Mouse (Mus musculus) embryonic facial prominence, embryonic 12.5 days (tissue): ENCODE data around the gene Asgr1. TPM values are rescaled to one million over a fixed set of nuclear protein-coding genes. Genes with fewer than 3 reads are reported as not detected.

Experiments
- ATAC-seq: fragments of 200-750 bp; cut with Nextera tagmentation; 2 replicates; pipeline ENCODE4 v1.8.0; 2017; ENCODE audit not compliant: insufficient number of reproducible peaks, insufficient read depth, low FRiP score, low TSS enrichment
- H3K27ac ChIP-seq: fragments of 300-500 bp; sonication (generic); 2 replicates; pipeline ENCODE4 v1.5.1; 2016; ENCODE audit warnings: mild to moderate bottlenecking
- H3K27me3 ChIP-seq: fragments of 300-500 bp; sonication (generic); 2 replicates; pipeline ENCODE4 v1.6.1; 2016; ENCODE audit warnings: mild to moderate bottlenecking, moderate library complexity
- H3K36me3 ChIP-seq: fragments of 300-500 bp; sonication (generic); 2 replicates; pipeline ENCODE4 v1.6.1; 2016; ENCODE audit warnings: mild to moderate bottlenecking
- H3K4me1 ChIP-seq: fragments of 300-500 bp; sonication (generic); 2 replicates; pipeline ENCODE4 v1.6.1; 2016
- H3K4me2 ChIP-seq: fragments of 300-500 bp; sonication (generic); replicated peaks from 2 replicates; pipeline ENCODE4 v1.6.1; 2016; ENCODE audit warnings: mild to moderate bottlenecking, moderate library complexity
- H3K4me3 ChIP-seq: fragments of 300-500 bp; sonication (generic); 2 replicates; pipeline ENCODE4 v1.5.1; 2016; ENCODE audit warnings: mild to moderate bottlenecking
- H3K9ac ChIP-seq: fragments of 300-500 bp; sonication (generic); 2 replicates; pipeline ENCODE4 v1.6.1; 2016; ENCODE audit warnings: mild to moderate bottlenecking, moderate library complexity
- H3K9me3 ChIP-seq: fragments of 300-500 bp; sonication (generic); 2 replicates; pipeline ENCODE4 v1.6.1; 2016; ENCODE audit warnings: mild to moderate bottlenecking, moderate library complexity
- WGBS: fragments of 180-500 bp; shearing (Covaris S2); methylation state at CpG from one replicate; pipeline ENCODE4 v1.1.7; 2016; 5-methylcytosine and 5-hydroxymethylcytosine counted together
- polyA plus RNA-seq: library from polyadenylated mRNA; unstranded; fragments of >200 nt; fragmentation: Nextera tagmentation; extraction: Ambion mirVana; gene quantifications from 2 replicates; pipeline ENCODE4 v1.2.1, GENCODE M21; 2016

The Asgr1 gene
- polyA plus RNA-seq, 1 experiment from 2014 or later: 0.51 TPM

- Histone ChIP-seq H3K36me3 (peaks cover 31% of the 10 kb centered on the region), H3K9me3 (no peaks in the 10 kb centered on the region), H3K27ac (peak overlapping the region; percentile 91), H3K9ac (peak overlapping the region; percentile 31), H3K4me2 (peak overlapping the region; percentile 50), H3K4me1 (peaks cover 61% of the 10 kb centered on the region), H3K27me3 (no peaks in the 10 kb centered on the region), H3K4me3 (peak overlapping the region; percentile 30)
- 25% methylated on average over 12 of the region's 12 CpGs for WGBS
- no peak for ATAC-seq
These were observed 25.3 kb upstream of the Asgr1 start for GRCm38 (mm10) chr11:70028401-70029129.

GRCm38 (mm10) chr11:70029130-70029801 is 24.6 kb upstream of the Asgr1 start:
- under 1% methylated on average over 20 of the region's 20 CpGs for WGBS

GRCm38 (mm10) chr11:70029829-70030550 is 23.9 kb upstream of the Asgr1 start:
- ATAC-seq: no peak
- Histone ChIP-seq H3K4me1 (peaks cover 51% of the 10 kb centered on the region), H3K27ac (peak overlapping the region; percentile 91)

More at GRCm38 (mm10) chr11:70029130-70029801, 24.6 kb upstream of the Asgr1 start:
- H3K36me3 ChIP-seq: peaks cover 36% of the 10 kb centered on the region
- H3K4me3 ChIP-seq: peak overlapping the region; percentile 30
- peaks cover 54% of the 10 kb centered on the region for H3K4me1 ChIP-seq
- peak overlapping the region; percentile 50 for H3K4me2 ChIP-seq
- peak overlapping the region; percentile 91 for H3K27ac ChIP-seq
- ATAC-seq: peak; percentile 86
- H3K9ac ChIP-seq: peak overlapping the region; percentile 31; the same call in 1 of the 2 replicates
- no peaks in the 10 kb centered on the region for H3K27me3 ChIP-seq
- H3K9me3 ChIP-seq: no peaks in the 10 kb centered on the region

DNA sequence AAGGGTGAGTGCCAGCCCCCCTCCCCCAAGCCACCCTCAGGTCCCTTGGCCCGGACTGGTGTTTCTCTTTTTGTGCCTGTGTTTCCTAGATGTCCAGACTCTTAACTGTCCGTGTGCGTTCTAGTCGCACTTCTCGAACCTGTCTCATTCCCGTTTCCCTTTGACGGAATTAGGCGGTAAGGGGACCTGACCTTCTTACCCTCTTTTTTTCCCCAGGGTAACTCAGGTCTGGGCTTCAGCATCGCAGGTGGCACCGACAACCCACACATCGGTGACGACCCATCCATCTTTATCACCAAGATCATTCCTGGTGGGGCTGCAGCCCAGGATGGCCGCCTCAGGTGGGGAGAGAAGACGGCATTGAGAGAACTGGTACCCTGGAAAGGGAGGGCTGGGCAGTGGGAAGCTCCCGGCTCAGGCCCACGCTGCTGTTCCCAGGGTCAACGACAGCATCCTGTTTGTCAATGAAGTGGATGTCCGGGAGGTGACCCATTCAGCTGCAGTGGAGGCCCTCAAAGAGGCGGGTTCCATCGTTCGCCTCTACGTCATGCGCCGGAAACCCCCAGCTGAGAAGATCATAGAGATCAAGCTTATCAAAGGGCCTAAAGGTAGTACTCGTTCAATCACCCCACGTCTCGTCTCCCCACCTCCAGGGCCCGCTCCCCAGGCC is 23.1 kb upstream of the Asgr1 start:
- Histone ChIP-seq H3K4me3 (no peak overlapping the region), H3K36me3 (peaks cover 40% of the 10 kb centered on the region), H3K4me2 (no peak overlapping the region), H3K9me3 (no peaks in the 10 kb centered on the region), H3K4me1 (peaks cover 46% of the 10 kb centered on the region), H3K27ac (no peak overlapping the region), H3K9ac (no peak overlapping the region), H3K27me3 (no peaks in the 10 kb centered on the region)
- 95% methylated on average over 28 of the region's 28 CpGs for WGBS
- no peak for ATAC-seq

More at GRCm38 (mm10) chr11:70029829-70030550, 23.9 kb upstream of the Asgr1 start:
- no peaks in the 10 kb centered on the region for H3K9me3 ChIP-seq
- 39% methylated on average over 11 of the region's 11 CpGs for WGBS
- H3K4me3 ChIP-seq: peak overlapping the region; percentile 30
- H3K27me3 ChIP-seq: no peaks in the 10 kb centered on the region
- H3K36me3 ChIP-seq: peaks cover 40% of the 10 kb centered on the region
- peak overlapping the region; percentile 50 for H3K4me2 ChIP-seq
- H3K9ac ChIP-seq: peak overlapping the region; percentile 25; the same call in 1 of the 2 replicates

- Histone ChIP-seq H3K27me3 (no peaks in the 10 kb centered on the region), H3K4me2 (no peak overlapping the region), H3K36me3 (peaks cover 40% of the 10 kb centered on the region), H3K4me1 (peaks cover 41% of the 10 kb centered on the region), H3K4me3 (no peak overlapping the region), H3K9ac (no peak overlapping the region), H3K9me3 (no peaks in the 10 kb centered on the region), H3K27ac (no peak overlapping the region)
- ATAC-seq: no peak
- WGBS: 95% methylated on average over 11 of the region's 11 CpGs
These were observed 22.6 kb upstream of the Asgr1 start for GRCm38 (mm10) chr11:70031321-70031670.

- no peak overlapping the region for H3K27ac ChIP-seq
- H3K9me3 ChIP-seq: no peaks in the 10 kb centered on the region
- peaks cover 67% of the 10 kb centered on the region for H3K36me3 ChIP-seq
- H3K4me2 ChIP-seq: no peak overlapping the region
- no peaks in the 10 kb centered on the region for H3K27me3 ChIP-seq
- 80% methylated on average over 7 of the region's 7 CpGs for WGBS
- H3K9ac ChIP-seq: no peak overlapping the region
- no peaks in the 10 kb centered on the region for H3K4me1 ChIP-seq
- H3K4me3 ChIP-seq: no peak overlapping the region
- ATAC-seq: no peak
These were observed 15.7 kb upstream of the Asgr1 start for GRCm38 (mm10) chr11:70038174-70038573.

- WGBS: 90% methylated on average over 10 of the region's 10 CpGs
- Histone ChIP-seq H3K36me3 (peaks cover 69% of the 10 kb centered on the region), H3K27me3 (no peaks in the 10 kb centered on the region), H3K4me2 (no peak overlapping the region), H3K27ac (no peak overlapping the region), H3K4me3 (no peak overlapping the region), H3K4me1 (no peaks in the 10 kb centered on the region), H3K9ac (no peak overlapping the region), H3K9me3 (no peaks in the 10 kb centered on the region)
- no peak for ATAC-seq
These were observed 14.3 kb upstream of the Asgr1 start for GRCm38 (mm10) chr11:70039631-70040030.

DNA sequence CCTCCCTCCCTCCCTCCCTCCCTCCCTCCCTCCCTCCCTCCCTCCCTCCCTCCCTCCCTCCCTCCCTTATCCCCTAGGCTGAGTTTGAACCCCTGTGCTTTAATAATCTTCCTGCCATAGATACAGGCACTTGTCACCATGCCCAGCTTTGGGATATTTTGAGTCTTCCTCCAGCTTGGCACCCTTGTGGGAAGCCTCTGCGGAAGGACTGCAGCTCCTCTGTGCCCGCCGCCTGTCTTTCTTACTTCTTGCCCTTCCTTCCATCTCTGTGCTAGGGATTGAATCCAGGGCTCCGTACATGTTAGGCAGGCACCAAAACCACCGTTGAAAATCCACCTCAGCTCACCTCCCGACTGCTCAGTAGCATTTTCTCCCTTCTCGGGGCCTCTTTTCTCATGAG is 13.7 kb upstream of the Asgr1 start:
- no peaks in the 10 kb centered on the region for H3K9me3 ChIP-seq
- H3K27me3 ChIP-seq: no peaks in the 10 kb centered on the region
- H3K4me2 ChIP-seq: no peak overlapping the region
- no peak overlapping the region for H3K9ac ChIP-seq
- no peak overlapping the region for H3K27ac ChIP-seq
- WGBS: 89% methylated on average over 7 of the region's 7 CpGs
- H3K36me3 ChIP-seq: peaks cover 72% of the 10 kb centered on the region
- no peaks in the 10 kb centered on the region for H3K4me1 ChIP-seq
- no peak for ATAC-seq
- no peak overlapping the region for H3K4me3 ChIP-seq

GRCm38 (mm10) chr11:70042309-70043085 is 11.4 kb upstream of the Asgr1 start:
- H3K4me3 ChIP-seq: no peak overlapping the region
- H3K4me1 ChIP-seq: no peaks in the 10 kb centered on the region
- H3K9me3 ChIP-seq: no peaks in the 10 kb centered on the region
- no peak overlapping the region for H3K27ac ChIP-seq
- H3K27me3 ChIP-seq: no peaks in the 10 kb centered on the region
- no peak overlapping the region for H3K4me2 ChIP-seq
- H3K36me3 ChIP-seq: peaks cover 70% of the 10 kb centered on the region
- ATAC-seq: no peak
- no peak overlapping the region for H3K9ac ChIP-seq
- WGBS: 89% methylated on average over 23 of the region's 23 CpGs

DNA sequence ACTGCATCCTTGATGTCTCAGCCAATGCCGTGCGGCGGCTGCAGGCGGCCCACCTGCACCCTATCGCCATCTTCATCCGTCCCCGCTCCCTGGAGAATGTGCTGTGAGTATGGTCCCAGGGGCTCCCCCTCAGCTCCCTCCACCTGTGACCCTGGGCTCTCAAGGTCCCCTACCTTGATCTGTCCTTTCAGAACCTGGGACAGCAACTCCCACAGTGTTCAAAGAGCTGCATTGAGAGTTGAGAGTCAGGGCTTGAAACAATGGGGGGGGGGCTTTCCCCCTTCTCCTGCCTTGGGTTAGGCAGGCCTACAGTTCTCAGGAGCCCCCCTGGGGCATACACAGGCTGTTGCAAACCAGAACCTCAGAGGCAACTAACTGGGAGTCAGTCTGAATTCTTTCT is 10.2 kb upstream of the Asgr1 start:
- H3K36me3 ChIP-seq: peaks cover 63% of the 10 kb centered on the region
- 78% methylated on average over 7 of the region's 7 CpGs for WGBS
- H3K4me1 ChIP-seq: no peaks in the 10 kb centered on the region
- H3K9ac ChIP-seq: no peak overlapping the region
- no peak overlapping the region for H3K4me2 ChIP-seq
- H3K27me3 ChIP-seq: no peaks in the 10 kb centered on the region
- H3K4me3 ChIP-seq: no peak overlapping the region
- H3K27ac ChIP-seq: no peak overlapping the region
- no peak for ATAC-seq
- no peaks in the 10 kb centered on the region for H3K9me3 ChIP-seq

DNA sequence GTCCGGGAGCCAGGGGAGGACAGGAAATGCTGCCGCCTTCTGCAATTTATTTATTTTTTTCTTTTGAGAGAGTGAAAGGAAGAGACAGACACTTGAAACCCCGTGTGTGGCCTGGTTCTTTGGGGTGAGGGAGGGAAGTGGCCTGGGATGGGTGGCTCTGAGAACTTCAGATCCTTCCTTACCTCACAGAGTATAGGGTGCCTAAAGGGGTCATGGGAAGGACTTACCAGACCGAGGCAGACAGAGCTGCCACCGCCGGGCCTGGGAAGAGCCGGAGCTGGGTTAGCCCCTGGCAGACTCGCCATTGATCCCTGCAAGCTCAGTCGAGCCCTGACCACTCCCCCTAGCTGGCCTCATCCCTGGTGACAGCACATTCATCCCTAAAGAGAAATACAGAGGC is 8.4 kb upstream of the Asgr1 start:
- no peak overlapping the region for H3K4me2 ChIP-seq
- no peaks in the 10 kb centered on the region for H3K9me3 ChIP-seq
- H3K27me3 ChIP-seq: no peaks in the 10 kb centered on the region
- peak overlapping the region; percentile 17; the same call in 1 of the 2 replicates for H3K27ac ChIP-seq
- H3K4me3 ChIP-seq: no peak overlapping the region
- no peaks in the 10 kb centered on the region for H3K4me1 ChIP-seq
- H3K36me3 ChIP-seq: peaks cover 46% of the 10 kb centered on the region
- WGBS: 23% methylated on average over 9 of the region's 9 CpGs
- 0 out of 2 replicates have a peak, but pooled peaks have one; percentile 29 for ATAC-seq
- no peak overlapping the region for H3K9ac ChIP-seq
